Mouse (Mus musculus) ES-E14 (cell line): ENCODE results near the gene Parp2.

ENCODE experiments used
- CHD2 ChIP-seq: IDR thresholded peaks from 2 replicates; pipeline ENCODE4 v1.6.1; 2014; ENCODE audit warnings: mild to moderate bottlenecking, low read depth, low read length, inconsistent platforms
- HCFC1 ChIP-seq: IDR thresholded peaks from 2 replicates; pipeline ENCODE4 v1.6.1; 2012; ENCODE audit warnings: low read length, inconsistent platforms, borderline replicate concordance; ENCODE audit not compliant: insufficient read depth
- MAFK ChIP-seq: IDR thresholded peaks from 2 replicates; pipeline ENCODE4 v1.6.1; 2014; ENCODE audit warnings: mild to moderate bottlenecking, low read depth, low read length, inconsistent platforms; ENCODE audit not compliant: insufficient read depth
- ZC3H11A ChIP-seq: IDR thresholded peaks from 2 replicates; pipeline ENCODE4 v1.6.1; 2012; ENCODE audit warnings: low read depth, mild to moderate bottlenecking, inconsistent platforms, low read length, borderline replicate concordance
- ZNF384 ChIP-seq: IDR thresholded peaks from 2 replicates; pipeline ENCODE4 v1.6.1; 2012; ENCODE audit warnings: low read depth, low read length, inconsistent platforms

- TF ChIP-seq MAFK, result no peak
- TF ChIP-seq HCFC1, result no peak
- no peak for TF ChIP-seq ZC3H11A
- TF ChIP-seq ZNF384, result no peak
- no peak for TF ChIP-seq CHD2
These were observed 23.0 kb upstream of the Parp2 start for GRCm38 (mm10) chr14:50784391-50785250.
